Mouse (Mus musculus): ENCODE measurements around the gene Grik1.

The Grik1 gene

GRCm38 (mm10) chr16:88290132-88290772 lies at the start of gene Grik1:
Gene Grik1, minus strand, starts transcription at chr16:88290265.
- peak; percentile 53 for DNase-seq (ENCODE audit: low spot score)

DNA sequence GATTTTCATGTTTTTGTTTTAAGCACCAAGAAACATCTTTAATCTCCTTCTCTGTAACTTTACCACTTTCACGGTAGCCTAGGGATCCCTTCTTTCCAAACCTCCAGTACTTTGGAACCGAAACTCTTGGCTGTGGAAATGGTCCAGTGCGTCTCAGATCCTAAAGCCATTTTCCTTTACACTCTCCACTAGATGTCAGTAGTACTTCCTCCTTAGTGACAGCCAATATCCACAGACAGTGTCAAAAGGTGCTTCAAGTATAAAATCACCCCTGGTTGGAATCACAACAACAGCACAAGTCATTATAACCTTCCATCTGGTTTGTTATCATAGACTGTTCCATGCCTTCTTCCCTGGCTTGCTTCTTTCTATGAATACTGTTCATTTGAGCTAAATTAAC lies 4.1 kb upstream of the Grik1 start:
- peak; percentile 40 for DNase-seq (ENCODE audit: low spot score)

GRCm38 (mm10) chr16:88289421-88290081 lies 514 bp downstream of the Grik1 start:
- DNase-seq (ENCODE audit: low spot score) = peak; percentile 59

- DNase-seq (ENCODE audit: low spot score) = no peak
Measured at GRCm38 (mm10) chr16:88258407-88258806, 31.7 kb downstream of the Grik1 start.

- no peak for DNase-seq (ENCODE audit: low spot score)
Measured at GRCm38 (mm10) chr16:88257072-88257471, 33.0 kb downstream of the Grik1 start.

DNA sequence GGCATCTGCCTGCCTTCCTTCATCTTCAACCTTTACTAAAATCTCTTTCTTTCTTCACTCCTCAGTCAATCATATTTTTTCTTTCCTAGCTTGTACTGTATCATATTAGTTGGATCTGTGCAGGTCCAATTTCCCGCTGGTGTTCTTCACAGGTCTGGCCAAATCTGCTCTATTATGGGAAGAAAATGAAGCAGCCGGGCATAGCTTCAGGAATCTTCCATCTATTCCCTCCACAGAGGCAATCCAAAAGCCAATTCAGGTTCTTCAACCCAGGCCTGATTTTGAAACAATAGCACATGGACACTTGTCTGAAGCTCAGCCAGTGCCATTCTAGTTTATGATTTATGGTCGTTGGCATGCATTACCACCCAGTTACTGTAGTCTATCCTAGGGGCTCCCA lies 34.0 kb downstream of the Grik1 start:
- no peak for DNase-seq (ENCODE audit: low spot score)

- no peak for DNase-seq (ENCODE audit: low spot score)
Measured at GRCm38 (mm10) chr16:88252676-88253075, 37.4 kb downstream of the Grik1 start.

GRCm38 (mm10) chr16:88251049-88251448 lies 39.0 kb downstream of the Grik1 start:
- no peak for DNase-seq (ENCODE audit: low spot score)

DNA sequence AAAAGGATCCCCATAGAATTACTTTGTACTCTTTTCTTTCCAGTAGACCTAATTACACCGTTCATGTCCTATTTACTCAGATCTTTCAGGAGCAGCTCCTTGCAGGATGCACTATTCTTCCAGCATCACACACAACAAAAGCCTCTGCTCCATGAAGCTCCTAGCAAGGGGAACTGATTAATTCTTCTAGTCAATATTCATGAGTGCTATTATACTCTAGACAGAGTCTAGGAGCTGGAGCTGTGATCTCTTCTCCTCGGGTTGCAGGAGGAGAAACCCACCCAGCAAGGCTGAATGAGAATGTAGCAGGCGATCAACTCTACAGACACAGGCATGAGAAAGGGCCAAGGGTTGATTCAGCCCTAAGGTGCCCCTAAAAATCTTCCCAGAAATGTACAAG lies 40.2 kb downstream of the Grik1 start:
- DNase-seq (ENCODE audit: low spot score) = no peak

GRCm38 (mm10) chr16:88247586-88247985 lies 42.5 kb downstream of the Grik1 start:
- DNase-seq (ENCODE audit: low spot score) = no peak

DNA sequence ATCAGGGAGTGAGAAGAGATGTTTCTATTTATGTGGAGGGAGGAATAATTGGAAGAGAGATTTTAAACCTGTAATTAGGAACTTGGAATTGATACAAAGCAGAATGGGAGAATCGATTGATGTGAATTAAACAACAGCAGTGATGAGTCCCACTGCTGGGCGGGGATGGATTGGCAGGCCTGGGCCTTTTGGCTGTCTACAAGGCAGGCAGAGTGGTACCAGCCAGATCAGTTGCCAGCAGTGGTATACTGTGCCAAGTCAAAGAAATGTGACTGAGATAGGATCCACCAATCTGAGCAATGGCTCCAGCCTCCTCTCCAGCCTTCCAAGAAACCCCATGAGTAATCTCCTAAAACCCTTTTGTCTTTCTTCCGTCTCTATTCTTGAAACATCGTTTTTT lies 45.4 kb downstream of the Grik1 start:
- DNase-seq (ENCODE audit: low spot score) = no peak

GRCm38 (mm10) chr16:88225616-88226015 lies 64.4 kb downstream of the Grik1 start:
- DNase-seq (ENCODE audit: low spot score) = no peak

- no peak for DNase-seq (ENCODE audit: low spot score)
Measured at GRCm38 (mm10) chr16:88221932-88222331, 68.1 kb downstream of the Grik1 start.

- no peak for DNase-seq (ENCODE audit: low spot score)
Measured at GRCm38 (mm10) chr16:88212531-88212930, 77.5 kb downstream of the Grik1 start.

- DNase-seq (ENCODE audit: low spot score) = peak; percentile 27
Measured at GRCm38 (mm10) chr16:88211852-88212251, 78.2 kb downstream of the Grik1 start.

DNA sequence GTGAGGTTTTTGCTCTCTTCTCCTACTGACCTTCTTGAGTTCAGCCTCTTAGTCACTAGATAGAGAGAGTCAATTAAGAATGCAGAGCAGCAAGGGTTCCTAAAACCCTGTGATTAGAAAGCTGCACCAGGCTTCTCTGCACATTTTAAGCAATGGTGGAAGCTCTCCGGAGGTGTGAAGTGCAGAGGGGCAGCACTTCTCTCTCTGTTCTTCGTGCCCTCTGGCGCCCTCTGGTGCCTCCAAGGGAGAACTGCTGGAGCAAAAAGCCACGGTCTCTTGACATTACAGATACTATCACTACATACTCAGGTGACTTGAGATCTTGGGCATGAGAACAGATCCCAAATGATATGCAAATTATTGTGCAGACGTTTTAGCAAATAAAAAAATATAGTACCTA lies 85.7 kb downstream of the Grik1 start:
- DNase-seq (ENCODE audit: low spot score) = peak; percentile 77

GRCm38 (mm10) chr16:88203985-88204384 lies 86.1 kb downstream of the Grik1 start:
- no peak for DNase-seq (ENCODE audit: low spot score)

- DNase-seq (ENCODE audit: low spot score) = peak; percentile 34
Measured at GRCm38 (mm10) chr16:88187433-88188037, 102.5 kb downstream of the Grik1 start.

- no peak for DNase-seq (ENCODE audit: low spot score)
Measured at GRCm38 (mm10) chr16:88178813-88179212, 111.3 kb downstream of the Grik1 start.

GRCm38 (mm10) chr16:88177364-88177763 lies 112.7 kb downstream of the Grik1 start:
- DNase-seq (ENCODE audit: low spot score) = no peak

- DNase-seq (ENCODE audit: low spot score) = no peak
Measured at GRCm38 (mm10) chr16:88174083-88174721, 115.9 kb downstream of the Grik1 start.

GRCm38 (mm10) chr16:88166547-88166946 lies 123.5 kb downstream of the Grik1 start:
- DNase-seq (ENCODE audit: low spot score) = no peak

- DNase-seq (ENCODE audit: low spot score) = no peak
Measured at GRCm38 (mm10) chr16:88142574-88142973, 147.5 kb downstream of the Grik1 start.
